Mouse (Mus musculus): ENCODE data around the gene Fahd2a.

GRCm38 (mm10) chr2:127418266-127418970 is 25.9 kb downstream of the Fahd2a start:
- no peak for TF ChIP-seq CTCF (IDR thresholded peaks at IDR 0.05; ENCODE audit: extremely low read depth, insufficient read depth, insufficient read length, insufficient replicate concordance)
- no peak for TF ChIP-seq POLR2A (IDR thresholded peaks at IDR 0.05; ENCODE audit: low read depth, low read length)
